Mouse (Mus musculus): ENCODE results near the gene Gm10190.
"Not testable (repeated sequence)": the region's sequence is repeated elsewhere in the genome, so short reads cannot be mapped to it uniquely, and the experiment has no call there.

Gene Gm10190

GRCm38 (mm10) chr17:80372989-80373725, at the start of gene Gm10190:
Gm10190 (minus strand) TSS chr17:80373541.
- no peak for DNase-seq (ENCODE audit: low spot score)

- DNase-seq (ENCODE audit: low spot score): no peak
Measured at GRCm38 (mm10) chr17:80420998-80421397, 47.7 kb upstream of the Gm10190 start.

GRCm38 (mm10) chr17:80418572-80419210, 45.4 kb upstream of the Gm10190 start:
- no peak for DNase-seq (ENCODE audit: low spot score)

GRCm38 (mm10) chr17:80411182-80411581, 37.8 kb upstream of the Gm10190 start:
- no peak for DNase-seq (ENCODE audit: low spot score)

GRCm38 (mm10) chr17:80398243-80398642, 24.9 kb upstream of the Gm10190 start:
- no peak for DNase-seq (ENCODE audit: low spot score)

- DNase-seq (ENCODE audit: low spot score): no peak
Measured at GRCm38 (mm10) chr17:80391423-80392403, 18.4 kb upstream of the Gm10190 start.

GRCm38 (mm10) chr17:80390024-80390423, 16.7 kb upstream of the Gm10190 start:
- no peak for DNase-seq (ENCODE audit: low spot score)

- no peak for DNase-seq (ENCODE audit: low spot score)
Measured at GRCm38 (mm10) chr17:80385671-80386070, 12.3 kb upstream of the Gm10190 start.

GRCm38 (mm10) chr17:80378386-80378785, 5.0 kb upstream of the Gm10190 start:
- not testable (repeated sequence) for DNase-seq (ENCODE audit: low spot score)

GRCm38 (mm10) chr17:80373726-80374096, 370 bp upstream of the Gm10190 start:
- no peak for DNase-seq (ENCODE audit: low spot score)

GRCm38 (mm10) chr17:80368606-80369005, 4.7 kb downstream of the Gm10190 start:
- DNase-seq (ENCODE audit: low spot score): no peak

GRCm38 (mm10) chr17:80367276-80367675, 6.1 kb downstream of the Gm10190 start:
- no peak for DNase-seq (ENCODE audit: low spot score)

- DNase-seq (ENCODE audit: low spot score): no peak
Measured at GRCm38 (mm10) chr17:80360245-80360644, 13.1 kb downstream of the Gm10190 start.

- DNase-seq (ENCODE audit: low spot score): no peak
Measured at GRCm38 (mm10) chr17:80347234-80347633, 26.1 kb downstream of the Gm10190 start.

- DNase-seq (ENCODE audit: low spot score): no peak
Measured at GRCm38 (mm10) chr17:80346591-80347125, 26.7 kb downstream of the Gm10190 start.

- DNase-seq (ENCODE audit: low spot score): no peak
Measured at GRCm38 (mm10) chr17:80345277-80345676, 28.1 kb downstream of the Gm10190 start.

GRCm38 (mm10) chr17:80332386-80332785, 41.0 kb downstream of the Gm10190 start:
- DNase-seq (ENCODE audit: low spot score): peak; percentile 27

- DNase-seq (ENCODE audit: low spot score): no peak
Measured at GRCm38 (mm10) chr17:80326431-80326830, 46.9 kb downstream of the Gm10190 start.

GRCm38 (mm10) chr17:80325456-80325855, 47.9 kb downstream of the Gm10190 start:
- DNase-seq (ENCODE audit: low spot score): no peak

- DNase-seq (ENCODE audit: low spot score): no peak
Measured at GRCm38 (mm10) chr17:80324521-80324920, 48.8 kb downstream of the Gm10190 start.

GRCm38 (mm10) chr17:80323658-80324057, 49.7 kb downstream of the Gm10190 start:
- DNase-seq (ENCODE audit: low spot score): no peak
